Mouse (Mus musculus) gastrocnemius, adult 18-20 months (tissue): Measurements from ENCODE around the gene Aqp11. TPM values are rescaled to one million over a fixed set of nuclear protein-coding genes. Genes with fewer than 3 reads are reported as not detected.
A peak's percentile ranks its signal among the peaks of the same experiment; 100 is the strongest.

Source experiments
- DNase-seq: peaks from one replicate; pipeline ENCODE4 v3.0.0; 2021; ENCODE audit warnings: low spot score
- long read RNA-seq, 2 experiments: library from polyadenylated mRNA; stranded (forward); transcript quantifications; one replicate each; pipeline ENCODE4 v2.0.0; 2021
- total RNA-seq, 2 experiments: library from RNA; stranded (reverse); gene quantifications; 2 replicates each; pipeline ENCODE4 v1.2.3; 2021

Aqp11 gene
- under 1 TPM; 0.38 to 0.59 TPM for total RNA-seq
- long read RNA-seq, experiment 1, partial matches to known transcripts: 0 of 1 reads
- long read RNA-seq, experiment 1, other reads (novel, unspliced or antisense): 0 of 1 reads
- long read RNA-seq, experiment 2: 0 reads

DNA sequence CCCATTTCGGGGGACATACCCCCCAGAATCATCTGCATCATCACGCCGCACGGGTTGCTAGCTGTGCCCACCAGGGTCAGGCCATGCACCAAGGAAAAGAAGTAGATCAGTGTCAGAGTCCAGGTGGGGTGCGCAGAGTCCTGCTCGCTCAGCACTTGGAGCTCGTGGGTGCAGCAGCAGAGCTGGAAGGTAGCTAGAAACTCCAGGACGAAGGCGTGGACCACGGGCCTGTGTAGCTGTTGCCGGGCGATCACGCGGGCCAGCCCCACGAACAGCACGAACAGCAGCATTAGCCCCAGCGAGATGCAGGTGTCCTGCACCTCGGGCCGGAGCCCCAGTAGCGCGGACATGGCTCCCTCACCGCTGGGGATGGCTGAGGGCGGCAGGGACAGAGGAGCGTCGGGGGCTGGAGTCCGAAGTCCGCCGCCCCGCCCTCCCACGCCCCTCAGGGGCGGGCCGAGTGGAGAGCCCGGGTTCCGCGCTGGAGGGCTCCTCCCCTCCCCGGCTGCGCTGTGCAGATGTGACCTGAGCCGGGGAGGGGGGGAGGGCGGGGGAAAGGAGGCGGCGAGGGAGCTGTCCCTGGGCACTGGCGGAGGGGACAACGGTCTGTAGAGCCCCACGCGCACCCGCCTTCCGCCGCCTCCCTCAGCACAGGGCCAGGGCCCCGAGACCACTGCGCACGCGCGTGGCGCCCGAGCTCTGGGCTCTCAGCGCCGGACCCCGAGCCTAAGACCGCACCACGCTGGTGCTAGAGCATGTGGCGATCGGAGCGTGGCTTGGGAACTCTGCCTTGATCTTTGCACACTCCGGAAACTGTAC, at the start of gene Aqp11:
Gene Aqp11, minus strand, starts transcription at position 652 of the 819 bp plus-strand sequence.
- DNase-seq: peak; percentile 83

DNA sequence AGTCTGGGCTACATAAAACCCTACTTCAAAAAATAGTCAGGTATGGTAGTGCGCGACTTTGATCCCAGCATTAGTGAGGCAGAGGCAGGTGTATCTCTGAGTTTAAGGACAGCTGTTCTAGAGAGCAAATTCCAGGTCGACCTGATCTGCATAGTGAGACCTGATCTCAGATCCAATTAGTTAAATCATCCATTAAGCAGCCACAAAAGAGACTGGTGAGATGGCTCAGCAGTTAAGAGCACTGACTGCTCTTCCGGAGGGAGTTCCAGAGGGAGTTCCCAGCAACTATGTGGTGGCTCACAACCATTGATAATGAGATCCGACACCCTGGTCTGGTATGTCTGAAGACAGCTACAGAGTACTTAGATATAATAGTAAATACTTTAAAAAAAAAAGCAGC, 45.4 kb upstream of the Aqp11 start:
- DNase-seq: no peak

DNA sequence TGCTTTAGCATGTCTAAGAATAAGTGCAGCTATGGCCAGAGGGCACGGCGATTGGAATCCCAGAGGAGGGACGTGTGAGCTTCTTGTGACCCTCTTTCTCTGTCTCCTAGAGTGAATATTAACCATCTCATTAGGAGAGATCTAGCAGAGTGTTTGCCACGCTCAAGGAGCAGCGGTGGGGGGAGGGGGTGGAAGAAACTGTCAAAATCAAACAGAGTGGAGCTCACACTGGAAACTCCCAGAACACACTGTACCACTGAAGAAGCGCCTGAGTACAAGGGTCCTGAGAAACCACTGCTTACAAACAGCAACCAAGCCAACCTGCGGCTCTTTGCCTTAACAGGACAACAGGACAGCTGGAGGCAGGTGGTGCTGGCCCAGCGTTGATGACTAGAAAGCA, 43.4 kb upstream of the Aqp11 start:
- no peak for DNase-seq

DNA sequence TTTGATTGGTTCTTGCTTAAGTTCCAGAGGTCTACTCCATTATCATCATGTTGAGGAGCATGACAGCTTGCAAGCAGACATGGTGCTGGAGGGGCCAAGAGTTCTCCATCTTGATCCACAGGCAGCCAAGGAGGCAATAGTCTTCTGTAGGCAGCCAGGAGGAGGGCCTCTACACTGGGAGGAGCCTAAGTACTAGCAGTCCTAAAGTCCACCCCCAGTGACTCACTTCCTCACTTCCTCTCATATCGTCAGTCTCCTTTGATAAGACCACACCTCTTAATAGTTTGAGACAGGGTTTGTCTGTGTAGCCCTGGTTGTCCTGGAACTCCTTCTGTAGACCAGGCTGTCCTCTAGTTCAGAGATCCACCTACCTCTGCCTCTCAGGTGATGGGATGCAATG, 42.7 kb upstream of the Aqp11 start:
- no peak for DNase-seq

DNA sequence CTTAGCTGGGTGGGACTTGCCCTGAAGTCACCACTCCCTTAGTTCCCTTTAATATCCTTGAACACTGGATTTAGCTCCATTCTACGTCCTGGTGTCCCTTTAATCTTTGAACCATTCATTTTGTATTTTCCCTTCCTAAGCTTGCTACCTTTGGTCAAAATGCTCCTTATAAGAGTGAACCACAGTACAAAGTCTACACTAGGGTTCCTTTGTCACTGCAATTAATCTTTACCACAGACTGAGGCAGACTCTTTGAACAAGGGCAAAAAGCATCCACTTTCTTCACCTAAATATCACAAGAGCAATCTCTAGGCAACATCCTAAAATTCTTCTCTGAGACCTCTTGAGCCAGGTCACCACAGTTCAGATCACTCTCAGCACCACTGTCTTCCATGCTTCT, 42.1 kb upstream of the Aqp11 start:
- DNase-seq: no peak

DNA sequence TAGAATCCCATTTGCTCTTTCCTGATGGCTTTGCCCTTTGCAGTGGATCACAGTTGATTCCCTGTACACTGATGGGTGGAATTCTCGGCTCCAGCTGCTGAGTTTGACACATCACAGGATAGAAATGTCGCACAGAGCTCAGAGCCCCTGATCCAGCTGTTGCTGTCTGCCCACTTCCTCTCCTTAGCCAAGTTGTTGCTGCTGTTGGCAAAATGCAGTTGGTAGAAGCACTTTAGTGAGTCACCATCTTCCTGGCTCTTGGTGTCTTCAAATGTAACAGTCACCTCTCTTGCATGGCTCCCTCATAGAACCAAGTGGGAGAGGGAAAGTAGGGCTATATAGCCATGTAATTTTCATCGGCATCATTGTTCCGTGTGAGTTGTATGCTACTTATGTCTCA, 39.1 kb upstream of the Aqp11 start:
- no peak for DNase-seq

DNA sequence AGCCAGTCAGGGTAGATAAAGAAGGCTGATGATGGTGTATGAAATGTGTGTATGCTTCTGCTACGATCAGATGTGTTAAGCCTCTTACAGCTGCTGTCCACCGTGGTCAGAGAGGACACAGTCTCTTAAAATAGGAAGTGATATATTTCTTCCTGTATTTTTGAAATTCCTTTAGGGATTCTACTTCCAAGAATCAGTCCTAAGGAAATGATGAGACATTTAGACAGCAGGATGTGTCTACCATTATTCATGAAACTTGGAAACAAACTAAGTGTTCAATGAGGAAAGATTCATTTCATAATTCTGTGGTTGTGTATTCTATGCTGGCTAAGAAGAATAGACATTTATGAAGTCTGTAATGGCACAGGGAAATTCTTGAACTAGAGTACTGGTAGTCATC, 37.8 kb upstream of the Aqp11 start:
- no peak for DNase-seq

DNA sequence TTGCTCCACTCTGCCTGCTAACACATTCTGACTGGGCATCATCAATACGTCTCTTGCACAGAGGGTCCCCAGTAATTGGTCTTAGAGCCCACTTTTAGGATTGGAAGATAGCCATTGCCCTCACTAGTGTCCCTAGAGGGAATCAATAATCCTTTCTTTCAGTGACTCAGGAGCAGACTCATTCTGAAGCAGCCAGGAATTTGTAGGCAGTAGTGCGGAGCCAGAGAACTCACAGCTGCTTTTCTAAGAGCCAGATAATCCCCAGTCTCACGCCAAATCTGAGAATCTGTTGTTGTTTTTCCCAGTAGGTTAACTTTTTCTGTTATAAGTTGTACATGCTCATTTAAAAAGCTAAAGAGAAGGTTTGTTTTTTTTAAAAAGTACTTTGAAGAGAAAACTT, 37.3 kb upstream of the Aqp11 start:
- no peak for DNase-seq

DNA sequence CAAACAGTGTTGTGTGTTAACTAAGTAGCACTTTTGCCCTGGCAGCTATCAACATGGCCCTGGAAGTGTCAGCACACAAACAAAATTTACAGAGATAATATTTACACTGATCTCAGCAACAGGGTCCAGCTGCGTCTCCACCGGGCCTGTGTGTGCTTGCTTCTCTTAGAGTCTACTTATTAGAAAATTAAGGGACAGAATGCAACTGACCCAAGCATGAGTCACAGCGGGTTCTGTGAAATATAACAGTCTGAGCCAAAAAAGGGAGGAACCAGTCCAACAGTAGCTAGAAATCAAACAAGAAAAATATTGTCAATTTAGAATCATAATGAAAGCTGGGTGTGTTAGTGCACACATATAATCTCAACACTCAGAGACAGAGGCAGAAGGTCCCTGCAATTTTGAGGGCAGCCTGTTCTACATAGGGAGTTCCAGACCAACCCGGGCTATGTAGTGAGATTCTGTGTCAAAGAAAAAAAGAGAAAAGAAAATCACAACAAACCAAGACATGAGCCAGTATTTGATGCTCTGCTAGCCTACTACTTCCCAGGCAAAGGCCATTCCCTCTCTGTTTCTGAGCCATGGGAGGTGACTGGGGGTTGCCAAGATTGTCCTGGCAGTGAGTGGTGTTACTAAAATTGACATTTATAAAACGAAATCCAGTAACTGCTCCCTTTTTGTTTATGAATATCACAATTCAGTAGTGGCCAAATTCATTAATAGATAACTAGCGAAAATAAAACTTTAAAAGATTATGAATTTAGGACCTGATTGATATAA, 32.9 kb upstream of the Aqp11 start:
- DNase-seq: peak; percentile 5

DNA sequence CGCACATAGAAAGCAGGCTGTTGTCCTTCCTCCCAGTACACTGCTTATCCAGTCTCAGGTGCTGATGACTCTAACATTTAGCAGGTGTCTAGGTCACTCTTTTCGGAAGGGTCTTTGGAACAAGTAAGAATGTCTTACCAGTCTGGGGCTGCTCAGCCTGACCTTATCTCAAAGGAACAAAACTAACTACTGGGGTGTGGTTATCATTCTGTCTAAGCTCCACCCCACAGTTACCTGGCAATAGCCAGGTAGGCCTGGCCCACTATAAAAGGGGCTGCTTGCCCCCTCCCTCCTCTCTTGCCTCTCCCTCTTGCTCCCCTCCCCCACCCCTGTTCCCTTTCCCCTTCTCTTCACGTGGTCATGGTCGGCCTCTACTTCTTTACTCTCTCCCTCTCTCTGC, 30.9 kb upstream of the Aqp11 start:
- DNase-seq: no peak

DNA sequence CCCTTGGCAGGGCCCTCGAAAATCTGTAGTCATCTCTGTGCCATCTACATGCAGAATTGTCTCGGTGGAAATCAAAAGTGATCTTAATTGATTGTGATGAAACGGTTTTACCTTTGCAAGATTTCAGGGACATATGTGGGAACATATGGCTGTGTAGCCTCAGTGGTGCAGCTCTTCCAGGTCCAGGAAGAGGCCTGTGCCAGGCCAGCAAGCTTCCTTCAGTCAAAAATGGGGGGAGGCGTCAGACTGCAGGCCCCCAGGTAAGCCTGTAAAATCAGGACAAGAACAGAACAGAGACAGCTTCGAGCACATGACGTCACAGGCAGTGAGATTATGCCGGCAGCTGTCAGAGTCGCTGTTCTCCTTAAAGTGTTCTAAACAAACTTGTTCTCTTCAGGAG, 29.8 kb upstream of the Aqp11 start:
- no peak for DNase-seq

DNA sequence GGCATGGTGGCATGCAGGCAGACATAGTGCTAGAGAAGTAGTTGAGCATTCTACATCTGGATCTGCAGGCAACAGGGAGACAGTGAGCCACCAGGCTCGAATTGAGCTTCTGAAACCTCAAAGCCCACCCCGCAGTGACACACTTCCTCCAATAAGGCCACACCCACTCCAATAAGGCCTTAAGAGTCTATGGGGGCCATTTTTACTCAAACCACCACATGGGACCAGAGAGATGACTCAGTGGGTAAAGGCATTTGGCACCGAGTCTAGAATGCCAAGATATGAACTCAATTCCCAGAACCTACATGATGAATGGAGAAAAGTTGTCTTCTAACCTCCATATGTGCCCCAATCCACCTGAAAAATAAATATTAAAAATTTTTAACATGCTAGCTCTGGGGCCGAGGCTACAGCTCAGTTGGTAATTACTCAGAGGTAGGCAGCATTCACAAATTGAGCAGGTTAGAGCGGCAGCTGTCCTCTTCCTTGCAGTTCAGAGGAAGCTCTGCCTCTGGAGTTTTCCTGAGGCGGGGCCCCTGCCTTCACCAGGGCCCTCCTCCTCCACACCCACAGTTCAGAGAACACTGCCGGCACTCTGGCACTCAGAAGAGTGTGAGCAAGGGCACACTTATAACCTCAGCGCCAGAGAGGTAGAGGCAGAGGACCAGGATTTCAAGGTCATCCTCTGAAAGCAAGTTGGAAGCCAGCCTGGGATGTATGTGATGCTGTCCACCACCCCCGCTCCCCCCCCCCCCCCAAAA, 28.5 kb upstream of the Aqp11 start:
- no peak for DNase-seq

DNA sequence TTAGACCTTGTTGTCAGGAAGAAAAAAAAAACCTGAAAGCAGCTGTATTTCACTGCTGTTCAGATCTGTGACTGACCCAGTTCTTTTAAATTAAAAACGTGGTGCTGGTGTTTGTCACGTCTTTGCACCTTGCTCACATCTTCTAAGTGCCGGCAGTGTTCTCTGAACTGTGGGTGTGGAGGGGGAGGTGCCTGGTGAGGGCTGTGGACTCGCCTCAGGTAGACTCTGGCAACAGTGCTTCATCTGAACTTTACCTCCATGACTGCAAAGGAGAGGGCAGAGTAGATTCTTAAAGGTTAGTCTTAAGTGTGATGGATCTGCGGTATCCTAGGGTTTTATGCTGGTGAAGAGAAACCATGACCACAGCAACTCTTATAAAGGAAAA, 27.9 kb upstream of the Aqp11 start:
- no peak for DNase-seq

DNA sequence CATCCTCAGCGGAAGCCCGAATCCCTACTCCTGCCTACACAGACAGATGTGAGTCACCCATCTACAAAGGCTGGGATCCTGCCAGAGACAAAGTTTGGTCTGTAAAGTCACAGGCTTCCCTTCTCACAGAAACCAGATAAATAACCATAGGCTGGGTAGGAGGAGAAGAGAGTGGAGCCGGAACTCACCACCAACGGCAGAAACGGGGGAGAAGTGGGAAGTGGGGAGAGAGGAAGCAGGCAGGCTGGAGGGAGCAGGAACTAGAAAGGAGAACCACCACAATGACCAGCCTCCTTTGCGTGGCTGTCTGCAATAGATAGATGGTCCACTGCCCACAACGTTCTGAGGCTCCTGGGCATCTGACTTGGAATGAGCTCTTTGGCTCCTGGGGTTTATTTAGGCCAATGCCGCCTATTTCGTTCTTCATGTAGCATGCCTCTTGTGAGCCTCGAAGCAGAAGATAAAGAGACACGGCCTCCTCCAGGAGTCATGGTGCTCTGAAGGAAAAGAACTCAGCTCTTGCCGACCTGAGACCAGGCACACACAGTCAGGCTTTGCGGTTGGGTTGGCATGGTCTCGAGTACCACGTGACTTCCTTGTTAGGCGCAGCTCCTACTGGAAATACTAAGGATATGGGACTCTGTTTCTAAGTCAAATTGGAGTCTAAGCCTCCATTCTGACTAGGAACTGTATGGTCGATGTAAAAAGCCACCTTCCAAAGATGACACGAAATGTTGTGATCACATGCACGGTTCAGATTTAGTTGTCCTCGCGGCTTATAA, 27.3 kb upstream of the Aqp11 start:
- DNase-seq: peak; percentile 7

DNA sequence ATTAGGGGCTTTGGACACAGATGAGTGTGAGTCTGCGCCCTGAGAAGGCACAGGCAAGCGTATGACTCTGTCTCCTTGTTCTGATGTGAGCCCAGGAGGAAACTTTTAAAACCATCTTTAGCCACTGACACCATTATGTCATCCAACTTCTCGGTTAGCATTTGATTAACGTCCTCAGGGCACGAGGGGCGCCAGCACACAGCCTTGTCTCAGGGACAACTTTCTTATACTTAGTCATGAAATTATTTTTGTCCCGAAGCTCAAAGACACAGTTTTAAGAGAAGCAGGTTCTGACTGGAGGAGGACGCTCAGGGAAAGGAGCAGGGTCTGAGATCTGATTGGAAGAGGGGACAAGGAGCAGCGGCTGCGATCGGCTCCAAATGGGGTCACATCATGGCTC, 26.5 kb upstream of the Aqp11 start:
- no peak for DNase-seq

DNA sequence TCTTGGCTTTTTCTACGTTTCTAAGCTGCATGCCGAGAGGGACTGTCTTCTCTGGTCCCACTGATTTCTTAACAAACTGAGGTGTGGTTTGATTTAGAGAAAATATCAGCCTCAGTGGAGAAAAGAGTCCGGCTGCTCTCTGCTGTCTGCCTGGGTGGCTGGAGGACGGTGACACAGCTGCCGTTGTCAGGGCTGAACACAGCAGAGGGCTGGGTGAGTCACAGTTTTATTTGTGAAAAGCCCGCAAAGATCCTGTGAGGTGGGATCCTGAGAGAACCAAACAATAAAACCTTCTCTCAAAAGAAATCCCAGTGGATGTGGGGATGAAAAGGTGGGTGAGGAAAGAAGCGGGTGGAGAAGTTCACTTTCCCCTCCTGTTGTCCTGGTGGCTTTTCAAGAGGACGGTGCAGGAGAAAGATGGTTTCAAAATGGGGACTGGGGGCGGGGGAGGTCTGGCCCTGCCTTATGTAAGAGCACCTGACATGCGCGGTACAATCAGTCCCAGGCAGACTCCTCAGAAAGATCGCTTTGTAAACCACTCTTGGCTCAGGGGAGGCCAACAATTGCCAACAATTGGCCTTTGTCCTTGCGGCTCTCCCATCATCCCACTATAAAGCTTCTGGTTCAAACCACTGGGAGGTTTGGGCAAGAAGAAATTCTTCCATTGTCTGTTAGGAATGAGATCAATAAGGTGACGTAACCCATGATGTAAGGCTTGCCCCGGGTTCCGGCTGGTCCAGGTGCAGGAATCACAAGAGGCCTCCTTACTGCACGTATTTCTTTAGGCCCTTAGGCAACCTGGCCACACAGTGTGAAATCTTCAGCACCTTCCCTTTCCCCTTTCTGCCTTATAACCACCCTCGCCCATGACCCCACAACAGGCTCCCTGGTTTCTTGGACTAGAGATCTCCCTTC, 19.1 kb upstream of the Aqp11 start:
- no peak for DNase-seq

DNA sequence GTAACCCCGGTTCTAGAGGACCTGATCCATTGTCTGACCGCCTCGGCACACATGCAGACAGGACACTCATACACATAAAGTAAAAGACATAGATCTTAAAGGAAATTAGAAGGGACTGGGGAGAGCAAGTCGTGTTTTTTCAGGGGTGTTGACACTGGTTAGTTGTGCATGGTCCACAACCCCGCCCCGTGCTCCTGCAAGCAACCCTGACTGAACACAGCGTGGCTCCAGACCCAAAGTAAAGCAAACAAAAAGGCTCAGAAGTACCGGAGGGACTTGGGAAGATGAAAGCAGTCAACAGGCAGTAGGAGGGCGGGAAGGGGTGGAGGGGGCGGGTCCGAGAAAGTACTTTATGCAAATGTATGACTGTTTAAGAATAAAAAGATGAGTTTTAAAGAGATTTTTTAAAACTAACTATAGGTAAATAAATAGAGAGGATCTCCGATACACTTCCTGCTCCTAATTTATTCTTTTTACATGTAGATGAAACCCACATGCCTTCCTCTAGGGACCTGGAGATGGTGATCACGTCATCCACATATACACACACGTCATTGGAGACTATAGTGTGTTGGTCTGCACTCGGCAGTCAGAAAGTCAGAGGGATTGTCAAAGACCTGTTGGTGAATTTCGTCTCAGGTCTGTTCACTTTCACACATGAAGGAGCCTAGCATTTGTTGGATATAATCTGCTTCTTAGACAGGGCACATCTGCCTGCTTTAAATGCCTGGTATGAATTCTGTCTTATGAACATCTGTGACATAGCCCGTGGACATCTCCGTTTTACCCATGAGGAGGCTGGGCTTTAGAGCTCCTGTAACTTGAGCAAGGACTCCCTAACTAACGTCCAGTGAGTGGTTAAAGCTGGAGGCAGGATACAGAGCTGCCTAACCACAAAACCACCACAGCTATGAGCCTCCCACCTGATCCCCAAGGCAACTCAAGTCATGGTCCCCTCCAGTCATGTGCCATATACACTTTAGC, 11.4 kb upstream of the Aqp11 start:
- DNase-seq: peak; percentile 30

DNA sequence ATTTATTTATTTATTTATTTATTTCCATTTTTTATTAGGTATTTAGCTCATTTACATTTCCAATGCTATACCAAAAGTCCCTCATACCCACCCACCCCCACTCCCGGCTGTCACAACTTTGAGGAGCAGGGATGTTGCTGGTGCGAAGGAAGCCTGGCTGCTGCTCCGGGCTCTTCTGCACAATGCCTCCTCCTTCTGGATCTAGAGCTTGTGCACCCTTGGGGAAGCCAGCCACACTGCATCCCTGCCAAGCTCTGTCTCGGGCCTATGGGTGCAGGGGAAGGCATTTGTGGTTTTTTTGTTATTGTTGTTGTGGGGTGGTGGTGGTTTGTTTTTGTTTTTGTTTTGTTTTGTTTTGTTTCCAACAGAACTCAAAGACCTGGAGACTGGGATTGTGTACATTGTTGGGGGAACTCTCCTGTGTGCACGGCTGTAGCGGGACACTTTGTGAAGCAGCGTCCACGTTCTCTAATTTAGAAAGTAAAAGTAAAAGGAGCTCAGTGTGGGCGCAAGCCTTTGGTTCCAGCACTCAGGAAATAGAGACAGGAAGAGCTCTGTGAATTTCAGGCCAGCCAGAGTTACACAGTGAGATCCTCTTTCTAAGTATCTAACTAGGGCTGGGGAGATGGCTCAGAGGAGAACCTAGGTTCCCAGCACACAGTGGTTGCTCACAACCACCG, 10.6 kb upstream of the Aqp11 start:
- peak; percentile 25 for DNase-seq
